Mouse (Mus musculus) MEL (cell line): ENCODE results near the gene Nos1ap. TPM values are rescaled to one million over a fixed set of nuclear protein-coding genes. Genes with fewer than 3 reads are reported as not detected.

ENCODE experiments used
- DNase-seq: peaks from one replicate; pipeline ENCODE4 v3.0.0; 2011; ENCODE audit warnings: low read depth, low spot score
- H3K27ac ChIP-seq: 2 replicates; pipeline ENCODE4 v1.5.1; 2012; ENCODE audit warnings: low read depth, mild to moderate bottlenecking, control low read depth, low read length, moderate library complexity; ENCODE audit not compliant: control insufficient read depth
- H3K27me3 ChIP-seq, 2 experiments: fragments of 150-350 bp in 1 of 2; sonication (generic) in 1 of 2; 2 replicates each; pipeline ENCODE4 v1.6.1; 2012; ENCODE audit warnings: low read length in 2 of 2, mild to moderate bottlenecking in 2 of 2, improper control_type of control experiment in 1 of 2, moderate library complexity in 1 of 2; ENCODE audit not compliant: insufficient read depth in 2 of 2, control insufficient read depth in 1 of 2
- H3K36me3 ChIP-seq, 2 experiments: 2 replicates each; pipeline ENCODE4 v1.6.1; 2012 to 2014; ENCODE audit warnings: low read length in 2 of 2, improper control_type of control experiment in 1 of 2, inconsistent platforms in 1 of 2, mild to moderate bottlenecking in 1 of 2; ENCODE audit not compliant: insufficient read depth in 2 of 2, control insufficient read depth in 1 of 2
- H3K4me1 ChIP-seq, 2 experiments: fragments of 150-350 bp in 1 of 2; sonication (generic) in 1 of 2; 2 replicates each; pipeline ENCODE4 v1.6.1; 2012; ENCODE audit warnings: low read length in 2 of 2, improper control_type of control experiment in 1 of 2, mild to moderate bottlenecking in 1 of 2; ENCODE audit not compliant: insufficient read depth in 2 of 2, control insufficient read depth in 1 of 2
- H3K4me3 ChIP-seq, 2 experiments: fragments of 150-350 bp in 1 of 2; sonication (generic) in 1 of 2; 2 replicates each; pipeline ENCODE4 v1.5.1; 2012; ENCODE audit warnings: low read depth in 2 of 2, low read length in 2 of 2, mild to moderate bottlenecking in 2 of 2, moderate library complexity in 2 of 2, control low read depth in 1 of 2, improper control_type of control experiment in 1 of 2; ENCODE audit not compliant: control insufficient read depth in 1 of 2, insufficient read depth in 1 of 2
- H3K79me2 ChIP-seq: 2 replicates; pipeline ENCODE4 v1.6.1; 2012; ENCODE audit warnings: mild to moderate bottlenecking, low read length, moderate library complexity; ENCODE audit not compliant: control insufficient read depth, poor library complexity, insufficient read depth
- H3K9ac ChIP-seq: 2 replicates; pipeline ENCODE4 v1.6.1; 2012; ENCODE audit warnings: low read depth, mild to moderate bottlenecking, control low read depth, low read length, moderate library complexity; ENCODE audit not compliant: control insufficient read depth, poor library complexity, severe bottlenecking
- H3K9me3 ChIP-seq: fragments of 150-350 bp; sonication (generic); replicated peaks from 2 replicates; pipeline ENCODE4 v1.6.1; 2012; ENCODE audit warnings: mild to moderate bottlenecking, low read length, improper control_type of control experiment, moderate library complexity; ENCODE audit not compliant: insufficient read depth
- BHLHE40 ChIP-seq: IDR thresholded peaks from 2 replicates; pipeline ENCODE4 v1.6.1; 2012; ENCODE audit warnings: low read depth, mild to moderate bottlenecking, inconsistent platforms, low read length, improper control_type of control experiment, borderline replicate concordance
- E2F4 ChIP-seq: IDR thresholded peaks from 2 replicates; pipeline ENCODE4 v1.6.1; 2011; ENCODE audit warnings: low read depth, low read length, improper control_type of control experiment, borderline replicate concordance
- ELF1 ChIP-seq: IDR thresholded peaks from 2 replicates; pipeline ENCODE4 v1.6.1; 2014; ENCODE audit warnings: low read depth, mild to moderate bottlenecking, inconsistent platforms, low read length, improper control_type of control experiment, moderate library complexity
- GATA1 ChIP-seq: IDR thresholded peaks from 2 replicates; pipeline ENCODE4 v1.6.1; 2011; ENCODE audit warnings: low read depth, low read length, improper control_type of control experiment
- JUND ChIP-seq: IDR thresholded peaks from 2 replicates; pipeline ENCODE4 v1.6.1; 2011; ENCODE audit warnings: low read depth, mild to moderate bottlenecking, improper control_type of control experiment, low read length
- KAT2A ChIP-seq: conservative IDR thresholded peaks from 2 replicates; pipeline ENCODE4 v1.6.1; 2012; ENCODE audit warnings: low read depth, low read length, improper control_type of control experiment, inconsistent platforms
- MYB ChIP-seq: IDR thresholded peaks from 2 replicates; pipeline ENCODE4 v1.6.1; 2011; ENCODE audit warnings: mild to moderate bottlenecking, low read depth, low read length, improper control_type of control experiment
- NRF1 ChIP-seq: IDR thresholded peaks from 2 replicates; pipeline ENCODE4 v1.6.1; 2014; ENCODE audit warnings: low read depth, mild to moderate bottlenecking, inconsistent platforms, low read length, improper control_type of control experiment, moderate library complexity; ENCODE audit not compliant: poor library complexity, insufficient read depth, severe bottlenecking
- POLR2A ChIP-seq, 2 experiments: IDR thresholded peaks; 2 replicates each; pipeline ENCODE4 v1.6.1; 2011 to 2012; ENCODE audit warnings: low read length in 2 of 2, mild to moderate bottlenecking in 2 of 2, control low read depth in 1 of 2, improper control_type of control experiment in 1 of 2, low read depth in 1 of 2, moderate library complexity in 1 of 2; ENCODE audit not compliant: control insufficient read depth in 1 of 2, insufficient read depth in 1 of 2, poor library complexity in 1 of 2
- POLR2AphosphoS2 ChIP-seq: IDR thresholded peaks from 2 replicates; pipeline ENCODE4 v1.6.1; 2011; ENCODE audit warnings: low read length, improper control_type of control experiment
- POLR2AphosphoS5 ChIP-seq: IDR thresholded peaks from 2 replicates; pipeline ENCODE4 v1.6.1; 2012; ENCODE audit warnings: low read depth, borderline replicate concordance, mild to moderate bottlenecking, inconsistent platforms, low read length, moderate library complexity, mixed read lengths
- RAD21 ChIP-seq: IDR thresholded peaks from 2 replicates; pipeline ENCODE4 v1.6.1; 2011; ENCODE audit warnings: mild to moderate bottlenecking, low read depth, low read length, improper control_type of control experiment
- RCOR1 ChIP-seq: IDR thresholded peaks from 2 replicates; pipeline ENCODE4 v1.6.1; 2012; ENCODE audit warnings: low read depth, mild to moderate bottlenecking, inconsistent platforms, low read length, improper control_type of control experiment
- SIN3A ChIP-seq: IDR thresholded peaks from 2 replicates; pipeline ENCODE4 v1.6.1; 2012; ENCODE audit warnings: low read length, improper control_type of control experiment, inconsistent platforms
- SMC3 ChIP-seq: IDR thresholded peaks from 2 replicates; pipeline ENCODE4 v1.6.1; 2011; ENCODE audit warnings: low read depth, low read length, improper control_type of control experiment
- TAL1 ChIP-seq: IDR thresholded peaks from 2 replicates; pipeline ENCODE4 v1.6.1; 2012; ENCODE audit warnings: mild to moderate bottlenecking, inconsistent platforms, low read length, moderate library complexity, mixed read lengths
- TCF12 ChIP-seq: IDR thresholded peaks from 2 replicates; pipeline ENCODE4 v1.6.1; 2014; ENCODE audit warnings: low read depth, mild to moderate bottlenecking, inconsistent platforms, low read length, improper control_type of control experiment, moderate library complexity
- USF1 ChIP-seq: IDR thresholded peaks from 2 replicates; pipeline ENCODE4 v1.6.1; 2014; ENCODE audit warnings: low read depth, mild to moderate bottlenecking, inconsistent platforms, low read length, improper control_type of control experiment, moderate library complexity
- ZC3H11A ChIP-seq: IDR thresholded peaks from 2 replicates; pipeline ENCODE4 v1.6.1; 2012; ENCODE audit warnings: low read depth, mild to moderate bottlenecking, inconsistent platforms, low read length, improper control_type of control experiment
- ZNF384 ChIP-seq: IDR thresholded peaks from 2 replicates; pipeline ENCODE4 v1.6.1; 2012; ENCODE audit warnings: low read depth, mild to moderate bottlenecking, inconsistent platforms, low read length, improper control_type of control experiment
- polyA plus RNA-seq, 2 experiments: library from polyadenylated mRNA; stranded (reverse) in 1 of 2; unstranded in 1 of 2; fragments of >175 nt in 1 of 2; fragments of >200 nt in 1 of 2; gene quantifications; 2 replicates each; pipeline versions ENCODE4 v1.2.1 to v1.2.4; 2012; ENCODE audit warnings: low replicate concordance in 2 of 2, low read depth in 1 of 2; ENCODE audit not compliant: insufficient read length in 2 of 2, insufficient read depth in 1 of 2, missing spikeins in 1 of 2
- total RNA-seq: library from RNA; depleted of rRNA; stranded (reverse); fragments of 300-350 nt; gene quantifications from 2 replicates; pipeline ENCODE4 v1.2.3, GENCODE M21; 2012

Nos1ap gene
- total and polyA plus RNA-seq, 3 experiments, result 0.62 to 2.4 TPM; not detected in 1

DNA sequence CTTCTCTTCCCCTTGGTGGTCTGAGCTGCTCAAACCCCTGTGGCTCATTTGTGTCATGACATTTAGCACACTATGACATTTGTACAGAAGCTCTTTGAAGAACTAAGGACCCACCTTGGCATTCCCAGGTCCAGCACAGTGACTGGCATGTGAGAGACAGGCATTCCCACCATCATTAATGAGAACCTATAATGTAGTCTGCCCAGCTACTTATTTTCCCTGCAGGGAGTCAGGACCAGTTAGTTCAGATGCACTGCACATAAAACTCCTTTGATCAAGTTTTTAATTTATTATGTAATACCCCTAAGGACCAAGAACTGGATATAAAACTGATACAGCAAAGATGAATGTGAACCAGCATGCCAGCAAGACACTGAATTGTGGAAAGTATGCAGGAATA, 238.6 kb downstream of the Nos1ap start:
- Histone ChIP-seq H3K4me3 (no peak overlapping the region), H3K36me3 (no peaks in the 10 kb centered on the region), H3K27ac (no peak overlapping the region), H3K4me1 (no peaks in the 10 kb centered on the region)
- DNase-seq, result no peak
- no peak for TF ChIP-seq NRF1
- TF ChIP-seq MYB, result no peak
- no peak for TF ChIP-seq GATA1
- TF ChIP-seq TAL1, result no peak
- TF ChIP-seq SIN3A, result no peak
- no peak for TF ChIP-seq JUND
- TF ChIP-seq BHLHE40, result no peak
- TF ChIP-seq POLR2AphosphoS2, result no peak
- TF ChIP-seq RAD21, result no peak
- no peak for TF ChIP-seq ELF1
- TF ChIP-seq POLR2AphosphoS5, result no peak
- TF ChIP-seq KAT2A, result no peak
- TF ChIP-seq E2F4, result no peak
- TF ChIP-seq SMC3, result no peak
- TF ChIP-seq, all 39 proteins: peak for 0
- Histone ChIP-seq H3K27me3 (no peaks in the 10 kb centered on the region), H3K9me3 (no peaks in the 10 kb centered on the region), H3K79me2 (no peaks in the 10 kb centered on the region), H3K9ac (no peak overlapping the region)

DNA sequence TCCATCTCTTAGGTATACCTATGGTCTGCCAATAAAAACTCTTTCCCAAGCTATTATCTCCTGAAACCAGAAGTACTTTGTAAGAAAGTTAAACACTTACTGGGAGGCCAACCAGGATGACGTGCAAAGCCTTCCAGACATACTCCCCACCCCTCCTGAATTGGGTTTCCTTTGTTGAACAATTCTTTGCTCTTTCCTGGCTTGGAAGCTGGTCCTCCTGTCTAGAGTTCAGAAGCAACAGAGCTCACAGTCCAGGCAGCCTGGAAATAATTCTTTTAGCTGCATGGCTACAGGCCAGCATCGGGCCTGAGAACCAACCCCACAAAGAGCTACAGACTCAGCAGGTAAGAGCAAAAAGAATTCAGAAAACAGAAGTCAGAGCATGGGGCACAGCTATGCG, 243.4 kb downstream of the Nos1ap start:
- Histone ChIP-seq H3K27ac (no peak overlapping the region), H3K4me3 (no peak overlapping the region), H3K9ac (no peak overlapping the region), H3K4me1 (no peaks in the 10 kb centered on the region), H3K79me2 (no peaks in the 10 kb centered on the region), H3K27me3 (no peaks in the 10 kb centered on the region), H3K9me3 (no peaks in the 10 kb centered on the region), H3K36me3 (no peaks in the 10 kb centered on the region)
- DNase-seq, result no peak
- TF ChIP-seq USF1 (no peak), ZNF384 (no peak), JUND (no peak)

DNA sequence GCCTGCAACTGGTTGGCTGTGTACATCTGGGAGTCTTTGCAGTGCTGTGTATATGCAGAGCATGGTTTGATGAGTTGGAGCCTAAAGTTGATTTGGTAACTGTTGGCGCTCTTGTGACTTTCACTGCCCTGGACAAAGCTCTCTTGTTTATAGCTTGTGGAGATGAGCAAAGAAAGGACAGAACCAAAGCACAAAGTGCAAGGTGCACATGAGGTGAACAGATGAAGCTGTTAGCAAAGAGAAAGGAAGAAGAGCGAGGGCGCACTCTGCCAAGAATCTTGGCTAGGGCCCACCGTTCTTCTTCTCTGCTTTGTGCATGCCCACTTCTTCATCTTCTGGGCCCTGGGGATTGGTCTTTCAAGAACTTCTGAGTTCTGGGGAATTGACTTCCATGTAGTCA, 245.8 kb downstream of the Nos1ap start:
- Histone ChIP-seq H3K4me3 (no peak overlapping the region), H3K27ac (no peak overlapping the region), H3K4me1 (no peaks in the 10 kb centered on the region), H3K9me3 (no peaks in the 10 kb centered on the region), H3K36me3 (no peaks in the 10 kb centered on the region), H3K9ac (no peak overlapping the region), H3K27me3 (no peaks in the 10 kb centered on the region), H3K79me2 (no peaks in the 10 kb centered on the region)
- TF ChIP-seq TCF12 (no peak), GATA1 (no peak), POLR2A (IDR thresholded peaks at IDR 0.05; ENCODE audit: control insufficient read depth in 1 of 2, insufficient read depth in 1 of 2, low read depth in 1 of 2, low read length in 2 of 2, poor library complexity in 1 of 2) (no peak), ZC3H11A (no peak), JUND (no peak), RCOR1 (no peak)
- DNase-seq, result no peak
